Mouse (Mus musculus): ENCODE measurements around the gene Crct1. TPM values are rescaled to one million over a fixed set of nuclear protein-coding genes. Genes with fewer than 3 reads are reported as not detected.
A peak's percentile ranks its signal among the peaks of the same experiment; 100 is the strongest.

Gene Crct1
- 0.45 and 0.52 TPM in 2 replicates for polyA plus RNA-seq (2015; fragmentation: Nextera tagmentation; extraction: Ambion mirVana)

DNA sequence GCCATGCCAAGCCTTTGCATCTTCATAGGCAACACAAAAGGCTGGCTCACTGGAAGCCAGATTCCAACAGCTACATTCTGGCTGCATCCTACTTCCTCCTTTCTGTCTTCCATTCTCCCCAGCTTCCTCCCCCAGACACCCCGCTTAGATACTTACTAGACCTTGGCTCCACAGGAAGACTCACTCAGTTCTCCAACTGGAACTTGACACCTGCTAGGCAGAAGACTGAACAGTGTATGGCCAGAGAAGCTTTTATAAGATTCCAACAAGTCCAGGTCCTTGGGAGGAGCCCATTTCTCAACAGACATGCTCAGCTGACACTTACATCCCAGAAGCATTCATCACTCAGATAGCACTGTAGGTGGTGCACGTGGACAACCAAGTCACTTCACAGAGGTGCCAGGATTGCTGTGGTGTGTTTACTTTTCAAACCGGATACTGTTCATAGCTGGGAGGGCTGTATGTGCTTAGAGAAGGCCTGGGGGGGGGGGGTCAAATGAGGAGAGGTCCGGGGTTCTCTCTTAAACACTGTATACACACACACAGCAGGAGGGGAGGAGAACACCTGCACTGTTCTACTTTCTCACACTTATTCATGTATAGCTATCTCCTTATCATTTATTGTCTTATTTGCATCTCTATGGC lies at the start of gene Crct1:
Crct1 (minus strand) TSS at position 228 of the 645 bp plus-strand sequence.
- Histone ChIP-seq H3K36me3 (ENCODE audit: insufficient read depth, low read length) (no peaks in the 10 kb centered on the region), H3K4me1 (replicated peaks; ENCODE audit: insufficient read depth, low read length) (no peaks in the 10 kb centered on the region), H3K9ac (ENCODE audit: low read depth, low read length) (peak within 1 kb of the TSS; percentile 9; the same call in 1 of the 2 replicates), H3K4me2 (ENCODE audit: low read length) (peak within 1 kb of the TSS; percentile 69), H3K4me3 (replicated peaks; ENCODE audit: low read depth, low read length) (peak within 1 kb of the TSS; percentile 25), H3K27ac (no peak within 1 kb of the TSS), H3K9me3 (replicated peaks; ENCODE audit: low read length) (no peaks in the 10 kb centered on the region), H3K27me3 (ENCODE audit: insufficient read depth, low read length) (no peaks in the 10 kb centered on the region)
- TF ChIP-seq CTCF (IDR thresholded peaks at IDR 0.05; ENCODE audit: low read depth), result no peak
- WGBS, result 23% methylated on average over 4 of the region's 4 CpGs
- ATAC-seq (replicated peaks; ENCODE audit: low FRiP score, low read depth) (no peak), DNase-seq (ENCODE audit: low spot score) (no peak)

DNA sequence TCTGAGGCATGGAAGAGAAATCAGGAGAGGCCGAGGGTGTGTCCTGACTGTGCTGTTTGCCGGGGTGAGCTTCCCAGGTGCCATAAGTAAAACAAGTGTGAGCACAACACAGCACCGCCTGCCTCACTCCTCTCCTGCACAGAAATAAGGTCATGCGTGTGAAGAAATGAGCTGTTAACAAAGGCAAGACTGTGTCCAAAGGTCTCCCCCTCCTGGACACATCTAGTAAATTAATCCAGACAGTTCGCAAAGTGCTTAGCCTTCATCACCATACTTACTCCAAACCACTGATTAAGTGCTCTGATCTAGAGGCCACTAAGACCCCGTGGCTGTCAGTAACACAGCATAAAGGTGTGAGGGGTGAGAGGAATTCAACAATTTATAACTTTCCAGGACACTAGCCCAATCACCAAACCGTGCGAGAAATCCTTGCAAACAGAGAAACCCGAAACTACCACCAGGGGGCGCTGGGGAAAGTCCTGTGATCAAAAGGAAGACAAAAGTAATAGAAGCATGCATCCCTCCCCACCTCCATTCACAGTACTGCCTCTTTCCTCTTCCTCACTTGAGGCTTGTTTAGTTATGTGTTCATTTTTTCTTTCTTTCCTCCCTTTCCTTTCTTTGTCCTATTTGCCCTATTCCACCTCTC lies 37.5 kb upstream of the Crct1 start:
- Histone ChIP-seq H3K27ac (no peak overlapping the region), H3K27me3 (ENCODE audit: insufficient read depth, low read length) (no peaks in the 10 kb centered on the region), H3K9ac (ENCODE audit: low read depth, low read length) (no peak overlapping the region), H3K4me3 (replicated peaks; ENCODE audit: low read depth, low read length) (no peak overlapping the region), H3K4me1 (replicated peaks; ENCODE audit: insufficient read depth, low read length) (no peaks in the 10 kb centered on the region), H3K4me2 (ENCODE audit: low read length) (no peak overlapping the region), H3K36me3 (ENCODE audit: insufficient read depth, low read length) (no peaks in the 10 kb centered on the region), H3K9me3 (replicated peaks; ENCODE audit: low read length) (no peaks in the 10 kb centered on the region)
- 54% methylated on average over 10 of the region's 10 CpGs for WGBS
- ATAC-seq (replicated peaks; ENCODE audit: low FRiP score, low read depth) (no peak; the same call in 1 of the 2 replicates), DNase-seq (ENCODE audit: low spot score) (no peak)
- peak; percentile 58 for TF ChIP-seq CTCF (IDR thresholded peaks at IDR 0.05; ENCODE audit: low read depth)

DNA sequence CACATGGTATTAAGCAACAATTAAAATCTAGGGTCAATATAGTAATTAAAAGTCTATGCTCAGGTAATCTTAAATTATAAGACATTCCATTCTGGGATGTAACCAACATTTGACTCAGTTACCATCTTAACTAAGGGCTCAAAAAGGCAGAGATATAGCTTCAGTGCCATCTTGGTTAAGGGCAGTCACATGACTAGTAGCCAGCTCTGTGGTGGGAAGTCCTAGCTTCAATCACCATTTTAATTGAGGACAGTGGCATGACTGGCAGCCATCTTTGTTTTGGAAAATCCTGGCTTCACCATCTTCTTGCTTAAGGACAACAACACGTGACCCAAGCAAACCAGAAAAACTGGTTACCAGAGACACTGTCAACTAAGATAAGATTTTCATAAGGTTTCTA lies 34.7 kb upstream of the Crct1 start:
- Histone ChIP-seq H3K4me3 (replicated peaks; ENCODE audit: low read depth, low read length) (no peak overlapping the region), H3K9me3 (replicated peaks; ENCODE audit: low read length) (no peaks in the 10 kb centered on the region), H3K4me2 (ENCODE audit: low read length) (no peak overlapping the region), H3K27me3 (ENCODE audit: insufficient read depth, low read length) (no peaks in the 10 kb centered on the region), H3K36me3 (ENCODE audit: insufficient read depth, low read length) (no peaks in the 10 kb centered on the region), H3K27ac (no peak overlapping the region), H3K9ac (ENCODE audit: low read depth, low read length) (no peak overlapping the region), H3K4me1 (replicated peaks; ENCODE audit: insufficient read depth, low read length) (no peaks in the 10 kb centered on the region)
- ATAC-seq (replicated peaks; ENCODE audit: low FRiP score, low read depth) (no peak), DNase-seq (ENCODE audit: low spot score) (no peak)
- TF ChIP-seq CTCF (IDR thresholded peaks at IDR 0.05; ENCODE audit: low read depth), result no peak
- WGBS, result 75% methylated on average over 1 of the region's 1 CpGs

DNA sequence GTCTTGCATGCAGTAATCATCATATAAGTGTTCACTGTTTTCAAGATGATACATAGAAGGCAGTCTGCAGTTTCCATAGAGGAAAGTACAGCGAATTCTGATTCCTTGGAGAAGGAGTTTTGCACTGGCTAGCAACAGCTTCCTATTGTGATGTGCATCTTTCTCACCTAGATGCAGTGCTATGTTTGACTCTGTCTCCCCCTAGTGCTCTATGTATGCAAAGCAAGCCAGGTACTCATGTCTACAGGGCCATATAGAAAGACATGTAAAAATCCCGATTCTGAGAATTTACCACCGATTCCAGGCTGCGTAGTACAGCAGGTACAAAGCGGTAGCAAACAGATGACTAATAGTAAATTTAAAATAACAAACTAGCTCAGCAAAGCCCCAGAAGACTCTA lies 16.0 kb upstream of the Crct1 start:
- Histone ChIP-seq H3K27ac (no peak overlapping the region), H3K36me3 (ENCODE audit: insufficient read depth, low read length) (no peaks in the 10 kb centered on the region), H3K9me3 (replicated peaks; ENCODE audit: low read length) (no peaks in the 10 kb centered on the region), H3K9ac (ENCODE audit: low read depth, low read length) (no peak overlapping the region), H3K4me2 (ENCODE audit: low read length) (no peak overlapping the region), H3K27me3 (ENCODE audit: insufficient read depth, low read length) (no peaks in the 10 kb centered on the region), H3K4me3 (replicated peaks; ENCODE audit: low read depth, low read length) (no peak overlapping the region), H3K4me1 (replicated peaks; ENCODE audit: insufficient read depth, low read length) (no peaks in the 10 kb centered on the region)
- ATAC-seq (replicated peaks; ENCODE audit: low FRiP score, low read depth) (peak; percentile 77), DNase-seq (ENCODE audit: low spot score) (peak; percentile 84)
- WGBS, result 41% methylated on average over 5 of the region's 5 CpGs
- TF ChIP-seq CTCF (IDR thresholded peaks at IDR 0.05; ENCODE audit: low read depth), result peak; percentile 87

DNA sequence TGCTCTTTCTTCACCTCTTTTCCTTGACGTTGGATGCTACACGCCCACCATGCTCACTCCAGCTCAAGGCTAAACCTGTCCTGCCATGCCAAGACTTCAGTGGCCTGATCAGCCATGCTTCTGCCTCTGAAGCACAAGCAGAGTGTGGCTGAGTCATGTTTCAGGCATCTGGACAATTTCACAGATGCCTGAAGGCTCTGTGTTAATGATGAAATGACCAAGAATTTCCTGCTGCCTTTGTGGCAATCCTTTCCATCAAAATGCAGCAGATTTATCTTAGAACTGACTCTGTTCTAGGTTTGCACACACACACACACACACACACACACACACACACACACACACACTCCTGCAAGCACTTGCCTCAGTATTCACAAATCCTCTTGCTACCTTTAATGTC lies 10.0 kb upstream of the Crct1 start:
- Histone ChIP-seq H3K27ac (no peak overlapping the region), H3K9ac (ENCODE audit: low read depth, low read length) (no peak overlapping the region), H3K4me2 (ENCODE audit: low read length) (no peak overlapping the region), H3K36me3 (ENCODE audit: insufficient read depth, low read length) (no peaks in the 10 kb centered on the region), H3K4me1 (replicated peaks; ENCODE audit: insufficient read depth, low read length) (no peaks in the 10 kb centered on the region), H3K27me3 (ENCODE audit: insufficient read depth, low read length) (no peaks in the 10 kb centered on the region), H3K9me3 (replicated peaks; ENCODE audit: low read length) (no peaks in the 10 kb centered on the region), H3K4me3 (replicated peaks; ENCODE audit: low read depth, low read length) (no peak overlapping the region)
- no peak for TF ChIP-seq CTCF (IDR thresholded peaks at IDR 0.05; ENCODE audit: low read depth)
- DNase-seq (ENCODE audit: low spot score) (no peak), ATAC-seq (replicated peaks; ENCODE audit: low FRiP score, low read depth) (no peak)
- 83% methylated on average over 2 of the region's 2 CpGs for WGBS

DNA sequence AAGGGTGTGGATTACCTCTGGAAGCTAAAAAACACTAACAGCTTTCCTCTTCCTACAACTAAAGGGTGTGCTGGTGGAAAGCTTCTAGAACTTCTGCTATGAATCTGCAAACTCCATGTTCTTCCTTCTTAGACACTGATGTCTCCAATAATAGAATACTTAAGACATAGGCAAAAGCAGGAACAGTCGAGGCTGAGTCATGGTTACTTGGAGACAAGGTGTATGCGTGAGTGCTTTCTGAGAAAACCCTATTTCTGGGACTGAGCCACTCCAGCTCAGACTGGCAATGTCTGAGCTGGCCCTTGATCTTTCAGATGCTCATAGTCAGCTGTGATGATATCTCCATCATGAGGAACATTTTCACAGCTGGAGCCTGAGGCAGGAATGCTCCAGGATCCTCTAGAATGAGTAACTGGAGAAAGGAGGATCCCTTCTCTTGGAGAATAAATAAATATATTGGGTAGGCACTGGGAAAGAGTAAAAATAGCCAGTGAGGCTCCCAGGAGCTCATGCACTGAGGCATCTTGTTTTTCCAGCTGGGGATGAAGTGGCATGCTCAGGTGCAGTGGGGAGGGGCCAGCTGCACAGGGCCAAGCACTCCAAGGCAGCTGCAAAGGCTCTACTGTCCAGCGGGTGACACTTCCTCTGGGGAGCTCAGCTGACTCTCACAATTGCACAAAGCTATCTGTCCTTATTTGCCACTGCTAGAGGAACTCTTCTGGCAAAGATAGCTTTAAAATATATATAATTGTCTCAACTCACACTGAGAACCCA lies 8.1 kb upstream of the Crct1 start:
- TF ChIP-seq CTCF (IDR thresholded peaks at IDR 0.05; ENCODE audit: low read depth), result no peak
- no peak for DNase-seq (ENCODE audit: low spot score)
- H3K27me3 ChIP-seq (ENCODE audit: insufficient read depth, low read length), result no peaks in the 10 kb centered on the region
- H3K9ac ChIP-seq (ENCODE audit: low read depth, low read length), result no peak overlapping the region
- no peak overlapping the region for H3K27ac ChIP-seq
- H3K4me3 ChIP-seq (replicated peaks; ENCODE audit: low read depth, low read length), result no peak overlapping the region
- no peaks in the 10 kb centered on the region for H3K4me1 ChIP-seq (replicated peaks; ENCODE audit: insufficient read depth, low read length)
- ATAC-seq (replicated peaks; ENCODE audit: low FRiP score, low read depth), result no peak
- H3K9me3 ChIP-seq (replicated peaks; ENCODE audit: low read length), result no peaks in the 10 kb centered on the region
- H3K4me2 ChIP-seq (ENCODE audit: low read length), result no peak overlapping the region
- 53% methylated on average over 3 of the region's 3 CpGs for WGBS
- no peaks in the 10 kb centered on the region for H3K36me3 ChIP-seq (ENCODE audit: insufficient read depth, low read length)
